Comparison of ENCODE assay signal across 9 mouse cellular contexts in the genomic region with DNA sequence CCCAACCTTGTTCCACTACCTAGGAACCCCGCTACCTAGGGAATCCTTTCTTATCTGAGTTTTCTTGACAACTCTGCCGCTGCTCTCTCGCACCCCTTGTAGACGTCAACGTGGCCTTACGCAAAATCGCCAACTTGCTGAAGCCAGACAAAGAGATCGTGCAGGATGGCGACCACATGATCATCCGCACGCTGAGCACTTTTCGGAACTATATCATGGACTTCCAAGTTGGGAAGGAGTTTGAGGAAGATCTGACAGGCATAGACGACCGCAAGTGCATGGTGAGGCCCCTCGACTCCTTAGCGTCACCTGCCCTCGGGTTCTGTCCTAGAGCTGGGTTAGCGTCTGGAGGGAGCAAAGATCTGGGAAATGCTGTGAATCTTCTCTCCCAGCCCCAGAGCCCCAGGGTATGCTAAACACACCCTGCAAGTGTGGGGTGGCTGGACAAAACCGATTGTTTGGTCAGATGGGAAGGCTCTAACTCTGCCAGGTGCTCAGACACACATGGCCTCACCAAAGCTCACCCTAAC. TPM values are rescaled to one million over a fixed set of nuclear protein-coding genes. Genes with fewer than 3 reads are reported as not detected.
DNase-seq lines count a peak whose midpoint lies in the region; ATAC-seq and TF ChIP-seq lines count a peak whose summit lies in the region.
"Had no signal": no experiment of that assay in that cellular context is flagged by ENCODE, and none has a peak within 500 bp of the region (broad histone marks: within the 10 kb centered on the region; RNA-seq: fewer than 3 reads in every experiment).

No protein-coding gene starts in this region.

- H3K4me2 ChIP-seq in heart, embryonic 14.5 days (ENCODE audit: low read length), result peak overlapping the region; percentile 76
- peak overlapping the region; percentile 82 for H3K4me2 ChIP-seq in hindbrain, postnatal 0 days (ENCODE audit: low read depth, low read length)
- H3K4me2 ChIP-seq in midbrain, embryonic 16.5 days (ENCODE audit: low read length), result peak overlapping the region; percentile 85

- DNase-seq in heart, postnatal 4 days, result no peak
- no peak for DNase-seq in hindbrain, postnatal 0 days (ENCODE audit: low spot score)
- no peak for DNase-seq in spleen, postnatal 14 days (ENCODE audit: low spot score in 2 of 2)
- no peak for DNase-seq in thymus, adult 18-20 months

- H3K9ac ChIP-seq in heart, embryonic 14.5 days (ENCODE audit: low read length), result peak overlapping the region; percentile 65
- no peak overlapping the region for H3K9ac ChIP-seq in hindbrain, postnatal 0 days (replicated peaks; ENCODE audit: low read length)
- no peak overlapping the region for H3K9ac ChIP-seq in midbrain, embryonic 16.5 days (ENCODE audit: low read depth, low read length)

- no peaks in the 10 kb centered on the region for H3K27me3 ChIP-seq in heart, embryonic 14.5 days (ENCODE audit: control insufficient read depth, insufficient read depth, low read length)
- 0 out of 2 replicates have a peak, but pooled peaks cover 4% of the 10 kb centered on the region for H3K27me3 ChIP-seq in hindbrain, postnatal 0 days (ENCODE audit: insufficient read depth, low read length)
- no peaks in the 10 kb centered on the region; the same call in none of the 2 replicates for H3K27me3 ChIP-seq in midbrain, embryonic 16.5 days (ENCODE audit: control insufficient read depth, insufficient read depth, low read depth, low read length)
- H3K27me3 ChIP-seq: CH12.LX had no signal

- no peak for ATAC-seq in heart, embryonic 14.5 days (ENCODE audit: insufficient number of reproducible peaks, insufficient read depth, low FRiP score, low read depth)
- no peak for ATAC-seq in hindbrain, postnatal 0 days
- ATAC-seq in midbrain, embryonic 16.5 days, result peak; percentile 43; the same call in 1 of the 2 replicates
- no peak for ATAC-seq in erythroid progenitor cell, adult 5-6 weeks (replicated peaks; ENCODE audit: low FRiP score, poor library complexity, severe bottlenecking)

- no peak for TF ChIP-seq CTCF in hindbrain, postnatal 0 days (IDR thresholded peaks at IDR 0.05; ENCODE audit: low read depth)

- no peaks in the 10 kb centered on the region for H3K36me3 ChIP-seq in heart, embryonic 14.5 days (ENCODE audit: control insufficient read depth, insufficient read depth, low read length)
- H3K36me3 ChIP-seq in hindbrain, postnatal 0 days (ENCODE audit: insufficient read depth, low read length), result no peaks in the 10 kb centered on the region
- no peaks in the 10 kb centered on the region for H3K36me3 ChIP-seq in midbrain, embryonic 16.5 days (ENCODE audit: control insufficient read depth, insufficient read depth, low read length)

- H3K4me1 ChIP-seq in heart, embryonic 14.5 days (ENCODE audit: control insufficient read depth in 2 of 2, insufficient read depth in 2 of 2, low read length in 2 of 2), result peaks cover 25 to 29% of the 10 kb centered on the region in 2 experiments
- H3K4me1 ChIP-seq in brown adipose tissue, adult 24 weeks (ENCODE audit: control insufficient read depth, insufficient read depth, insufficient read length, low read length), result no peaks in the 10 kb centered on the region; the same call in 1 of the 2 replicates
- no peaks in the 10 kb centered on the region for H3K4me1 ChIP-seq in hindbrain, postnatal 0 days (ENCODE audit: insufficient read depth, low read length)
- peaks cover 14% of the 10 kb centered on the region for H3K4me1 ChIP-seq in midbrain, embryonic 16.5 days (ENCODE audit: control insufficient read depth, insufficient read depth, low read length)

- 7% methylated on average over 19 of the region's 19 CpGs for WGBS in heart, embryonic 14.5 days
- 14% methylated on average over 19 of the region's 19 CpGs for WGBS in hindbrain, postnatal 0 days
- WGBS in midbrain, embryonic 16.5 days, result 11% methylated on average over 19 of the region's 19 CpGs

- H3K27ac ChIP-seq in heart, embryonic 14.5 days (replicated peaks in 1 of 2; ENCODE audit: control insufficient read depth in 1 of 2, insufficient read depth in 1 of 2, low read depth in 2 of 2, low read length in 2 of 2), result peak overlapping the region; percentile 49 to 86
- H3K27ac ChIP-seq in brown adipose tissue, adult 24 weeks (replicated peaks; ENCODE audit: low read depth, low read length), result no peak overlapping the region
- H3K27ac ChIP-seq in hindbrain, postnatal 0 days, result no peak overlapping the region
- no peak overlapping the region for H3K27ac ChIP-seq in midbrain, embryonic 16.5 days (ENCODE audit: low read length)

- H3K4me3 ChIP-seq in heart, embryonic 14.5 days (ENCODE audit: control insufficient read depth in 1 of 2, insufficient read depth in 1 of 2, low read depth in 1 of 2, low read length in 2 of 2), result peak overlapping the region; percentile 51 to 72
- H3K4me3 ChIP-seq in brown adipose tissue, adult 24 weeks (ENCODE audit: insufficient read depth, low read depth, low read length), result peak overlapping the region; percentile 19
- H3K4me3 ChIP-seq in hindbrain, postnatal 0 days (ENCODE audit: low read length), result peak overlapping the region; percentile 43
- peak overlapping the region; percentile 50 for H3K4me3 ChIP-seq in midbrain, embryonic 16.5 days (ENCODE audit: low read depth, low read length)

- no peaks in the 10 kb centered on the region for H3K9me3 ChIP-seq in heart, embryonic 14.5 days (ENCODE audit: control insufficient read depth, low read length)
- no peaks in the 10 kb centered on the region for H3K9me3 ChIP-seq in hindbrain, postnatal 0 days (ENCODE audit: low read length)
- no peaks in the 10 kb centered on the region for H3K9me3 ChIP-seq in midbrain, embryonic 16.5 days (replicated peaks; ENCODE audit: control insufficient read depth, low read length, poor library complexity, severe bottlenecking)

RNA-seq across cellular contexts. Expression of a gene that starts 2.7 kb away (rescaled TPM):
- 58.9 and 70.7 TPM in 2 replicates for polyA plus RNA-seq in heart, embryonic 14.5 days (2014; fragmentation: Nextera tagmentation; extraction: Ambion mirVana)
- 10 to 100 TPM; 22.3 to 23.2 TPM for total RNA-seq in heart, postnatal 4 days (2021)
- 2.1 and 2.2 TPM in 2 replicates for polyA plus RNA-seq in brown adipose tissue, adult 24 weeks (2012; ENCODE audit: insufficient read depth, insufficient read length, missing spikeins)
- total RNA-seq in hindbrain, postnatal 0 days (2014; rRNA removed), result 6.2 and 12.0 TPM in 2 replicates
- 39.1 and 39.5 TPM in 2 replicates for polyA plus RNA-seq in hindbrain, postnatal 0 days (2015; fragmentation: Nextera tagmentation; extraction: Ambion mirVana)
- polyA plus RNA-seq in midbrain, embryonic 16.5 days (2015; fragmentation: Nextera tagmentation; extraction: Ambion mirVana), result 20.0 and 20.1 TPM in 2 replicates
- total RNA-seq in erythroid progenitor cell, adult 5-6 weeks (2015; ENCODE audit: low replicate concordance), result 2.9 TPM in 1 of 2 replicates, not detected in the other
- total RNA-seq in erythroid progenitor cell, adult 5-6 weeks (2017; ENCODE audit: low replicate concordance), result 1.2 and 2.0 TPM in 2 replicates

Comparison
In these comparisons a context has a peak if more than half of its experiments do, and no peak if none do; other contexts are left out.
1. H3K27ac ChIP-seq: peak in heart, embryonic 14.5 days (2 of 2); none in brown adipose tissue, adult 24 weeks (single experiment), hindbrain, postnatal 0 days (single experiment) and midbrain, embryonic 16.5 days (single experiment).
2. Peak in every context shown above with its lines, with median percentiles within 50 percentile points of each other: H3K4me2 ChIP-seq and H3K4me3 ChIP-seq.